Mouse (Mus musculus): ENCODE data around the gene Sigmar1. TPM values are rescaled to one million over a fixed set of nuclear protein-coding genes. Genes with fewer than 3 reads are reported as not detected.
"Not testable (repeated sequence)": the region's sequence is repeated elsewhere in the genome, so short reads cannot be mapped to it uniquely, and the experiment has no call there.

Sigmar1 gene
- total RNA-seq, 2 experiments from 2014 or later: 49.5 to 58.6 TPM

DNA sequence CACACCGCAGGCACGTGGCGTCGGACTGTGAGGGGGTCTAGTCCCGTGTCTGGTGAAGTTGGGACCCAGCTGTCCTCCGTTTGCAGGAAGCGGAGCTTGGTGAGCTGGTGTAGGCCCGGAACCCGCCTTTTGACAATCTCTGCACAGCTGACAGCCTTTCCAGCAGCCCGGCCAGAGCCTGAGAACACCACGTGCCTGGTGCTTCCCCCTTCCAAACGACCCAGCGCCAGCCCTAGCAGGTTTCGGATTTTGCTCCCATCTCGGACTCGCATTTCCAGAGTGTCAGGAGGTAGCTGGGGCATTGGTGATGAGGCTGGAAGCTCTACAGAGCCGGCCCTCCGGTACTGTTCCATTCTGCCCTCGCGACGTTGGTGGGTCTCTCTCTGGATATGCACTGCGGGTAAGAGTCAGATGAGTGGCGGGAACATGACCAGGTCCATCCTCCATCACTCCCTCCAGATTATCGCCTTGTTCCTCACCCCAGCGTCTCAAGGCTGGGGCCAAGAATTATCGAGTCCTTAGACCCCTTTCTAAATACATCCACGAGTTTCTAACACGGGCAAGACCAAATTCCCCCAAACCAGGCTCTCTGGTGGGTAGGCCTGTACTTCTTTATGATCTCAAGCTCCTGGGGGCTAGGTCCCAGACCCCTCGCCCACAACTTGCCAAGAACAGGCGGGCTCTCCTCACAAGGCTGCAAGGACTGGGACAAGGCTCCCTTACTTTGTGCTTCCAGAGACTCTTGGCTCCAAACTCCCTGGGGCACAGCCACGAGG lies 43.3 kb downstream of the Sigmar1 start:
- DNase-seq (ENCODE audit: low spot score in 2 of 2): no peak

DNA sequence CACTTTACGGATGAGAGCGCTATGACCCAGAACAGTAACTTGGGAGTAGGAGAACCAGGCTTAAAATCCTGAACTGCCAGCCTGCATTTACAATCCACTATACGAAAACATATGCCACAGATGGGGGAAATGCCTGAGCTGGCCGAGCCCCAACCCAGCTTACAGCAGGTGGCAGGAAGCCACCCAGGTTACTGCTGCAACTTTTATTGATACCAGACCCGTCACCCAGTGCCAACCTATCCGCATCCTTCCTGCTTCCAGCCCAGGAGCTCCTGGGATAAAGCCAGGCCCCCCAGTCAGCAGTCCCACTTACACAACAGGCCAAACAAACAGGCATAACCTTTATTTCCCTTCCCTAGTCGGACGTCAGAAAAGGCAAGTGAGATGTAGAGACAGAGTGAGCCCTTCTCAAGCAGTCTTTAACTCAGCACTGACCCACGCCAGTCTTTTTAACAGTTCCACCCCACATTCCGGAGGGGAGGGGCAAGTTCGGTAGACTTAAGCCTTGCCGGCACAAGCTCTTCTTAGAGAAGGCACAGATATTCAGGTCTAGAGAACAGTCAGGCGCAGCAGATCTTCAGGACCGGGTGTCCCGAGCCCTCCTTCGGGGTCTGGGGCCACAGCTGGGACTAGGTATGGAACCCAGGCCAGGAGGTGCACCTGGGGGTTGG lies 44.1 kb downstream of the Sigmar1 start:
- DNase-seq (ENCODE audit: low spot score in 2 of 2): no peak

DNA sequence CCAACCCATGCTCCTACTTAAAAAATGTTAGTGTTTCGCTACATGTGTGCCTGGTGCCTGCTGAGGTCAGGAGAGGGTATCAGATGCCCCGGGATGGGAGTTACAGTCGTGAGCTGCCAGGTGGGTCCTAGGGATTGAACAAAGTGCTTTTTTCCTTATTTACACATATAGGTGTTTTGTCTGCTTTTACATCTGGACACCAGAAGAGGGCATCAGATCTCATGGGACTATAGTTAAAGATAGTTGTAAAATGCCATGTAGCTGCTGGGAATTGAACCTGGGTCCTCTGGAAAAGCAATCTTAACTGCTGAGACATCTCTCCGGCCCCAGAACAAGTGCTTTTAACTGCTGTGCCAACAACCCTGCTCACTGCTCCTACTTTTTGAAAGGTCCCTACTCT lies 45.7 kb downstream of the Sigmar1 start:
- DNase-seq (ENCODE audit: low spot score in 2 of 2): no peak

DNA sequence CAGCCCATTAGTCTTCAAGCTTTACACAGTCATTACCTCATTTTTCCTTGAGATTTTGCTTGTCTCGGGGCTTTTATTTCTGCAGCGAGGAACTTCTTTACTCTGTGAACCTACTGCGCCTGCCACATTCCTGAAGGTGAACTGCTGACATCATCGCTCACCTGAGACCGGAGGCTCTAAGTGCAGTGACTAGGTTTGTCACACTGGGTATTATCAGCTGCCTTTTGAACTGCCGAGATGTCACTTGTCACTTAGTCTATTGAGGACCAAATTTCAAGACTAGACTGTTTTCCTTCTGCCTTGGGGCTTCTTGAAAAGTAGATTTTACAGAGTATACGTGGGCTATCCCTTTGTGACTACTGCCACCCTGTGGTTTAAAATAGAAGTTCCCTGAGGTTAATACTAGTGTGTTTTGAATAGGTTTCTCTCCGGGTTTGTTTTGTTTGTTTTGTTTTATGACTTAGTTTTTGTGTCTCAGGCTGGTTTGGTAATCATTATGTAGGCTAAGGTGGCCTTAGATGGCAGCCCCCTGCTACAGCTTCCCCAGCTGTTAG lies 47.7 kb downstream of the Sigmar1 start:
- no peak for DNase-seq (ENCODE audit: low spot score in 2 of 2)

DNA sequence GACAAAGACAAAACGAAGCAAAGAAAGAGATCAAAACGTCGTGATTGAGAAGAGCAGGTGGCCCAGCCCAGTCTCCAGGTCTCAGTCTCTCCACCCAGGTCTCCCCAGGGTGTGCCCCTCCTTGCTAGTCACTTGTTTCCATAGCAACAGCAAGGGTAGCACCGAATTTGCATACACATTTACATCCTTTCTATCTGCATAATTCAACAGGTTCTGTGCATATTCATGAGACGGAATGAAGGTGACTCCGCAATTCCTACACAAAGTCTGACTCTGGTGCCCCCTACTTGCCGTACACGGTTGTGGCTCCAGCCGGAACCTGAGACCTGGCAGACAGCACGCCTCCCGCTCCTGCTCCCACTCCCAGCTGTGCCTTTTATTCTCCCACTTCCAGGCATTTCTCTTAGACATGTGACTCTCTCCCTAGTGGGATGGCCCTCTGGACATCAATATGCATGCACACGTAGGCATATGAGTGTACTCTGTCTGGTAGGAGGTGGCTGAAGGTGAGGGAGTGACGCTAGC lies 48.9 kb downstream of the Sigmar1 start:
- peak; percentile 78 to 84 for DNase-seq (ENCODE audit: low spot score in 2 of 2)

DNA sequence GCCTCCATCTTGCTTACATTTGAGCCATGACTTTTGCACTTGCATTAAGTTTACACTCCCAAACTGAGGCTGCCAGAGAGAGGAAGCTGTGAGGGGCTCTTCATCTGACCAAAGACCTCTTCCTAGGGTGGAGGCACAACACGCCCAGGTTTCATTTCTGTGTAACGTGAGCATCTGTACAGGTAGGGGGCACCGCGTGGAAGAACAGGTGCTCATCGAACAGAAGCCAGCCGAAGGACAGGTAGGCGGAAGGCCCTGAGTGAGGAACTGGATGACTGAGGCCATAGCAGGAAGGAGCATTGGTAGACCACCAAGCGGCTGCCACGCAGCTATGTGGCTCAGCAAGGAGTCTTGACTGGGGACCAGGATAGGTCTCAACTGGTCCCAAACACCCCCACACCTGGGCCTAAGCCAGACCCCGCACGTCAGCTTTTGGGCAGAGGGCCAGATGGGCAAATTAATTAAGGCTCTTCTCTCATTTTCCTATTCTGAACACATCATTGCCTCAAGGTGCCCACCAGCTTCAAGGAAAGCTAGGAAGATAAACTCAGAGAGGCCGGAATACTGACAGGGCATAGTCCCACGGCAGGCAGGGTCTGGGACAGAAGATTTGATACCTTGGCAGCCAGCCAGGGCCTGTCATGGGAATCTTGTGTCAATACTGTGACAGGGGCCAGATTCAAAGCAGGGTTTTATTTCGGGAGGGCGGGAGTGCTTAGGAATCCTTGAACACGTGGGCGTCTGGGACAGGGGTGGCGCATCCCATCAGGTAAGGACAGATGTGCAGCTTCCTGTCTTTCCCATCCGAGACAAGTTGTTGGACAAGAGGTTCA lies 49.8 kb downstream of the Sigmar1 start:
- no peak for DNase-seq (ENCODE audit: low spot score in 2 of 2)

DNA sequence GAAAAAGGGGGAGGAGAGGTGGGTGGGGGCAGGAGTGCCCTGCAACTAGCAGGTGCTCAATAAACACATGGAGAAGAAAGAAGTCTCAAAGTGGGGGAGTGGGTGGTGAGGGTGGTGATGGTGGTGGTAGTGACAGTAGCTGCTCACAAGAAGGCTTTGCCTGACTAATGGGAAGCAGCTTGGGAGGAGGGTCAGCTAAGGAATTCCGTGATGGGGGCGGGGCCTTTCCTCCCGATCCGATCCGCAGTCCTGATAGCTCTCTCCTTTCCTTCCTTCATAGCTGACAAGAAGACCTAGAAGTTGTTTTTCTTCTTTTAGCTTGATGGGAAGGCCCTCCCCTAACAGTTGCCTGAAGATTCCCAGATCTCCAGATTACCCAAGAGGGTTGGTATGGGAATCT lies 51.3 kb downstream of the Sigmar1 start:
- DNase-seq (ENCODE audit: low spot score in 2 of 2): no peak

DNA sequence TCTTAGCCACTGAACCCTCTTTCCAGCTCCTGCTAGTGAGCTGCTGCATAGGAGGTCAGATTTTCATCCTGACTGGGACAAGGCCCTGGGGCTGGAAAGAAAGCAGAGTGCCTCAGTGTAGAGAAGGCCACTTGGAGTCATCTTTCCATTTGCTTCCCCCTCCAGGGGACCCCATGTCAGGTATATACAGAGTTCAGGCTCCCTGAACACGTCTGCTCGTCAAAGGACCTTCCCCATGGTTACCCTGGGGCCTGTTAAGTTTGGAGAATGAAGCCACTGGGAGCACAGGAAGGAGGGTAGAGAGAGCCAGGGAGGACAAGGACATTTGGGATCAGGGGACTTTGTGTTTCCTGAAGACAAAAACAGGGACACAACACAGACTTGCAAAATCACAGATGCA lies 53.7 kb downstream of the Sigmar1 start:
- not testable (repeated sequence) for DNase-seq (ENCODE audit: low spot score in 2 of 2)

DNA sequence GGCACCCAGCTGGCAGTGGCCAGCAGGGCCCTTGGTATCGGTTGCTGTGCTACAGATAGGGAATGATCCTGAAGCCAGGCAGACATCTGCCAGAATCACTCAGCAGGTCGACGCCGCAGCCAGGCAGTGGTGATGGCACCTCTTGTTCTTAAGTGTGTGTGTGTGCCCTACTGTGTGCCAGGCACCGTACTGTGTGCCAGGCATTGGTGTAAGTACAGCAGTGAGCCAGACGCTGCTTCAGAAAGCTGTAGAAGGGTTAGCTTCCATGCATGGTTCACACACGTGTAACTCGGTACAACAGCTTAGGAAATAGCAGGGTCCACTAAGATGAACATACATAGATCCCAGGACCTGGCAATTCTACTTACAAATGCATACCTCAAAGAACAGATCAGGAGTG lies 55.7 kb downstream of the Sigmar1 start:
- not testable (repeated sequence) for DNase-seq (ENCODE audit: low spot score in 2 of 2)

DNA sequence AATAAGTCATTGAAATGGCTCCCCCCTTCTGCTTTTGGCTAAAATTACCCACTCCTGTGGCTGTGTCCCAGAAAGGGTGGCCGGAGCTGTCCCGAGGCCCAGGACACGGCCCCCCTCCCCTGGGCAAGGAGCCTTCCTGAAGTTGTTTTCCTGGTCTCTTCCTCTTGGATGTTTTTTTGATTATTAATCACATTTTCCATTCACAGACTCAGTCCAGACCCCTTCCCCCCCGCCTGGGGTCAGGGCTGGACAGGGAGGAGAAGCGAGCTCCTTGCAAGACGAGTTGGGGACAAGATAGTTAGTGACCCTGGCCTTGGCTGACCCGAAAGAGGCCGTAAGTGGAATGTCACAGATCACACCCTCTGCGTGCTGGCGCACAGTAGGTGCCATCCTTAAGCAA lies 56.2 kb downstream of the Sigmar1 start, which contains the start of gene Il11ra1:
Gene Il11ra1 (plus strand): TSS at position 207 of the 400 bp plus-strand sequence.
- DNase-seq (ENCODE audit: low spot score in 2 of 2): not testable (repeated sequence)

DNA sequence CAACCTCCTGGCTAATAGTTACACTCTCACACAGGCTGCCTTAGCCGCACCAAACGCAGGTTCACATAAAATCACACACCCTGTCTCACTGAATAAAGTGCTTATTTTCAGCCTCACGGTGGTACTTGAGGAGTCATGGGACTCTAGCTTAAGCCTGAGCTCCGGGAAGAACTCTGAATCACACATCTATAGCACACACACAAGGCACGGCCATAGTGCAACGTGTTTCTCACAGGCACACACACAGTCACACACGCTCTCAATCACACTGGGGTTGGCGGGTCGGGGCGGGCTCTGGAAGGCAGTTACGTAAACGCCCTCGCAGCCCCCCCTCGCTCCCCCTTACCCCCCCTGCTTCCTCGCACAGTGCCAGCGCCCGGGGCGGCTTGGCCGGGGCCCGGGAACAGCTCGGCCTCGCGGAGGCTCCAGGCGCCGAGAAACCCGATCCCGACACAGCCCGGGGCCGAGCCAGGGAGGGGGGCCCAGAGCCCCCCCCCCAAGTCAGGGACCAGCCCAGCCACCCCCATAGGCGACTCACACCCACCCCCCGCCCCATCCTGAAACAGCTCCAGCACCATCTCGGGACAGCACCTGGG lies 57.4 kb downstream of the Sigmar1 start:
- not testable (repeated sequence) for DNase-seq (ENCODE audit: low spot score in 2 of 2)

DNA sequence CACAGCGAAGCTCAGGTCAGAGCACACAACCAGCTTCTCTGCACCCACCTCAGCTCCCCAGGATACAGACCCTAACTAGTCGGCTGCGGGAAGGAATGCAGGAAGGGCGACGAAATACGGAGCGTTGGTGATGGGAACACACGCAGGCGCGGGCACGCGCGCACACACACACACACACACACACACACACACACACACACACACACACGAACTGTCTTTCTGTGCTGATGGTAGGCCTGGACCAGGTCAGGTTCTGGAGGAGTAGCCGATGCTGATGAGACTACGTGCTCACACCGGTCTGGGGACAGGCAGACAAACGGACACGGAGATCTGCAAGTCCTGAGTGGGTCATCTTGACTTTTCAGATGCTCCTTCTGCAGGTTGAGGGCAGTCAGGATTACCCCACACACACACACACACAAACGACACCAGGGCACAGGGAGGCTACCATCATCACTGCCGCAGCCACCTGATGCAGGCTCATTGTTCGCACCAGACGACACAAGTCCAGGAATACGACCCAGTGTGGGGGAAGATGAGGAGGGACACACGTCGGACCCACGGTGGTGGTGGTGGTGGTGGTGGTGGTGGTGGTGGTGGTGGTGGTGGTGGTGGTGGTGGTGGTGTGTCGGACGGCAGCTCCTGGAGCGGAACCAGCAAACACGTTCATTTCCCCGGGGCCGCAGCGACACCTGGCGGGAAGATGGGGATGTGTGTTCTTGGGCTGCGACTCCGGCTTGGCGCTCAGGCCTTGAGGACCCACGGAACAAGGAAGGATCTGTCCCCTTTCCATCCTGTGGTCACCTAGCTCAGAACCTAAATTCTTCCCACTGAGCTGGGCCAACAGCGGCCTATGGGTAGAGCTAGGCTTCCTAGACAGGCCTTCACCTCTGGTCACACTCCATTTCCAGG lies 58.8 kb downstream of the Sigmar1 start, which contains the start of gene Cntfr:
Gene Cntfr (minus strand): TSS at position 160 of the 912 bp plus-strand sequence.
- DNase-seq (ENCODE audit: low spot score in 2 of 2): peak; percentile 89

DNA sequence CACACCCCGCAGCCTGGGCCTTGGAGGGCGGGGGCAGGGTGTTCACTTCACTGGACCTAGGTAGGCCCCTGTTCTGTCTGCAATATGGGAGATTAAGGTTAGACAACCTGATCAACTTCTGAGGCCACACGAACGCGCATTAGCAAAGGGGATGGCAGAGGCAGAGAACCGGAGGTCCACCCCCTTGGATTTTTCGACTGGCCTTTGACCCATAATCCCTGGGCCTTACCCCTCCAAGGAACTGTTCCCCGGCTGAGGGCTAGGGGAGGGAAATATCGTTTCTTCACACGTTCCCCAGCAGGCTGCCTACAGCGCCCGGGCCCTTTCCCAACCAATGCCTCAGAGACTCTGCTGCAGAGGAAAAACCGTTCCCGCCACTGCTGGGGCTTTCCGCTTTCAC lies 59.5 kb downstream of the Sigmar1 start:
- not testable (repeated sequence) for DNase-seq (ENCODE audit: low spot score in 2 of 2)

DNA sequence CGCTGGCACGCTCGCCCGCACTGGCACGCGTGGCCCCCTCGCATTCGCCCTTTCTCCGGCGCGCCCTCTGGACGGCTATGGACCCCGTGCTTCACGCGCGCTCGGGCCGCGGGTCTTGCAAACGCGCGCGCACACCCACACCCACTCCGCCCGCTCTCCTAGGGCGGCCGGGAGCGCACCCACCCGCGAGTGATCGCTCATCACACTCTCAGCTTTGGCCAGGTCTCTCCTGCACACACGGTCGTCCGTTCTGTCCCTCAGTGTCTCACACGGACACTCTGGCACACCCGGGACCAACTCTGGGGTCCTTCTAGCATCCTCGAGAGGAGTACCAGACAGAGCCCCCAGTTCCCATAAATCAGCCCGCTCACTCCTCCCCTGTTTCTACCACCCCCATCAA lies 60.2 kb downstream of the Sigmar1 start:
- not testable (repeated sequence) for DNase-seq (ENCODE audit: low spot score in 2 of 2)

DNA sequence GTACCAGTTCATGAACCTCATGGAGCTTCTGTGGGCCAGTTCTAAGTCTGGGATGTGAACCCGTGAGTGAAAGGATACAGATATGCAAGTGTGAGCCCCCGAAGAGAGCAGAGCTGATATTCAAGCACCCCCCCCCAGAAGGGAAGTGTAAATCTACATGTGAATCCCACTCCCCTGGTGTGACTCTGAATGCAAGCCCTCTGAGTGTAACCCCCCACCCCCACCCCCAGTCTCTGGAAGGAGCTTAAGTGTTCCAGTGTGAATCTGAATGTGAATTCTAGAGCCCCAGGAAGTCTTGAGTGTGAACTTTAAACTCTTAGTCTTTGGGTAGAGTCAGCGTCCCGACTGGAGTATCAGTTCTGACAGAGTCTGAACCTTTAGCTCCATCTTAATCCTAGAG lies 62.4 kb downstream of the Sigmar1 start:
- DNase-seq (ENCODE audit: low spot score in 2 of 2): not testable (repeated sequence)

DNA sequence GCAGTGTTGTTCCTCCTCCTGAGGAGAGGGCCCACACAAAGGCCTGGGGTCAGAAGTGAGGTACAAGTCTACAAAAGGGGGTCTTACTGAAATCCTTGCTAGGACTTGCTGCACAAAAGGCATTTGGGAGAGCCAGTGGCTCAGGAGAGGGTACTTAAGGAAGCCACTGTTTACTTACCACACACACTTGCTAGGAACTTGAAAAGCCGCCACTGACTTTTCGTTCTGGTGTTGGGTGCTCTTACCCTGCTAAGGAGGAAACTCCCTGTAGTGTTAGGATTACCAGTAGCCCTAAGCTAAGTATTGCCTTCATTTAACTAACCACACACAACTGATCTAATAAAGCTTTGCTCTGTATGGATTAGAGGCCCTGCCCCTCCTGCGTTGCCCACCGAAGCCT lies 65.9 kb downstream of the Sigmar1 start:
- not testable (repeated sequence) for DNase-seq (ENCODE audit: low spot score in 2 of 2)

DNA sequence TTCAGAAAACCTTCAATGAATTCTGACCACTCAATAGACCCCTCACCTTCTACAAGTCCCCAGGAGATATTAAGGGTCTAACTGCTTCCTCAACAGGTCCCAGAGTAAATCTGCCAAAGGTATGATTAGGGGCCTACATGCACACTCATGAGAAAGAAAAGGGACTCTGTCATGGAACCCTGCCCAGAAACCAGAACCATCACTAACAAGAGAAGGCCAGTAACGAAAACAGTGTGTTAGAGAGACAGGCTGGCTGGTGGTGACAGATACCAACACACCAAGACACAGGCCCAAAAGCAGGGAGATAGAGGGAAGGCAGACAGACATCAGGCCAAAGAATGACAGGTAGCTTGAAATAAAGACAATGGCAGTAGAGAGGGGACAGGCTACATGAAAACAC lies 67.4 kb downstream of the Sigmar1 start:
- DNase-seq (ENCODE audit: low spot score in 2 of 2): not testable (repeated sequence)
